Mouse (Mus musculus): Measurements from ENCODE around the gene Twsg1. TPM values are rescaled to one million over a fixed set of nuclear protein-coding genes. Genes with fewer than 3 reads are reported as not detected.

The Twsg1 gene
- polyA plus RNA-seq, 1 experiment, result 18.8 TPM

- H3K27me3 ChIP-seq (ENCODE audit: control insufficient read depth, insufficient read depth, insufficient read length), result no peaks in the 10 kb centered on the region
- H3K79me2 ChIP-seq (ENCODE audit: control insufficient read depth, insufficient read depth), result peaks cover 24% of the 10 kb centered on the region
- H3K36me3 ChIP-seq (ENCODE audit: control insufficient read depth, insufficient read depth), result peaks cover 8% of the 10 kb centered on the region
- H3ac ChIP-seq (ENCODE audit: control insufficient read depth, insufficient read length, low read depth), result no peak overlapping the region
- no peak overlapping the region for H3K4me3 ChIP-seq (ENCODE audit: insufficient read depth, poor library complexity, severe bottlenecking)
- peaks cover 7% of the 10 kb centered on the region for H3K79me3 ChIP-seq (ENCODE audit: low read depth)
- TF ChIP-seq CTCF (IDR thresholded peaks at IDR 0.05; ENCODE audit: control insufficient read depth, insufficient read depth, insufficient read length) (no peak), CEBPB (IDR thresholded peaks at IDR 0.05; ENCODE audit: low read depth) (no peak), USF1 (IDR thresholded peaks at IDR 0.05; ENCODE audit: low read depth) (no peak), MYOG (IDR thresholded peaks at IDR 0.05; ENCODE audit: control insufficient read depth, extremely low read depth, insufficient read length) (no peak), MYOD1 (IDR thresholded peaks at IDR 0.05; ENCODE audit: control insufficient read depth, insufficient read length, low read depth) (no peak), MAX (IDR thresholded peaks at IDR 0.05) (no peak), FOSL1 (IDR thresholded peaks at IDR 0.05; ENCODE audit: insufficient read depth, low read length, poor library complexity, severe bottlenecking) (no peak)
These were observed 9.8 kb downstream of the Twsg1 start for GRCm38 (mm10) chr17:65941275-65941674.

DNA sequence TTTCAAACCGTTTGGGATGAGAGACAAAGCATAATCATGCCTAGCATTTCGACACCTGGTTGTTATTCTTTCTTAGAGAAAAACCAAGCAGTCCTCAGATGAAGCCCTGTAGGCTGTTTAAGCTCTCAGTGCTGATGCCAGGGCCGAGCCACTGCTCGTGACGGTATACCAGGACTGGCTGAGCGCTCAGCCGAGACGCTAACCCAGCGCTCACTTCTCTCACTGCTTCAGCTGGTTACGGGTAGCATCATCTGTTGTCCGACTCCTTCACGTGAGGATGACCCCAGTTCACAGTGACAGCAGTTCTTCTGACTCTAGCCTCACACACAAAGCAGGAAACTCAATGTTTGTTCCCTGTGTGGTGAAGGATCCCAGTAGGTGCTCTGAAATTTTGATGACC, 10.8 kb downstream of the Twsg1 start:
- H3K4me3 ChIP-seq (ENCODE audit: insufficient read depth, poor library complexity, severe bottlenecking), result no peak overlapping the region
- no peak overlapping the region for H3ac ChIP-seq (ENCODE audit: control insufficient read depth, insufficient read length, low read depth)
- H3K27me3 ChIP-seq (ENCODE audit: control insufficient read depth, insufficient read depth, insufficient read length), result no peaks in the 10 kb centered on the region
- H3K36me3 ChIP-seq (ENCODE audit: control insufficient read depth, insufficient read depth), result peaks cover 9% of the 10 kb centered on the region
- H3K79me2 ChIP-seq (ENCODE audit: control insufficient read depth, insufficient read depth), result peaks cover 24% of the 10 kb centered on the region
- TF ChIP-seq MAX (IDR thresholded peaks at IDR 0.05) (no peak), CEBPB (IDR thresholded peaks at IDR 0.05; ENCODE audit: low read depth) (no peak), FOSL1 (IDR thresholded peaks at IDR 0.05; ENCODE audit: insufficient read depth, low read length, poor library complexity, severe bottlenecking) (no peak), CTCF (IDR thresholded peaks at IDR 0.05; ENCODE audit: control insufficient read depth, insufficient read depth, insufficient read length) (no peak), USF1 (IDR thresholded peaks at IDR 0.05; ENCODE audit: low read depth) (no peak), MYOG (IDR thresholded peaks at IDR 0.05; ENCODE audit: control insufficient read depth, extremely low read depth, insufficient read length) (no peak), MYOD1 (IDR thresholded peaks at IDR 0.05; ENCODE audit: control insufficient read depth, insufficient read length, low read depth) (no peak)
- H3K79me3 ChIP-seq (ENCODE audit: low read depth), result peaks cover 7% of the 10 kb centered on the region

- H3K27me3 ChIP-seq (ENCODE audit: control insufficient read depth, insufficient read depth, insufficient read length), result no peaks in the 10 kb centered on the region
- no peak overlapping the region for H3ac ChIP-seq (ENCODE audit: control insufficient read depth, insufficient read length, low read depth)
- peaks cover 7% of the 10 kb centered on the region for H3K79me3 ChIP-seq (ENCODE audit: low read depth)
- no peak overlapping the region for H3K4me3 ChIP-seq (ENCODE audit: insufficient read depth, poor library complexity, severe bottlenecking)
- TF ChIP-seq CEBPB (IDR thresholded peaks at IDR 0.05; ENCODE audit: low read depth) (no peak), MYOD1 (IDR thresholded peaks at IDR 0.05; ENCODE audit: control insufficient read depth, insufficient read length, low read depth) (no peak), MYOG (IDR thresholded peaks at IDR 0.05; ENCODE audit: control insufficient read depth, extremely low read depth, insufficient read length) (no peak)
- peaks cover 24% of the 10 kb centered on the region for H3K79me2 ChIP-seq (ENCODE audit: control insufficient read depth, insufficient read depth)
- peaks cover 10% of the 10 kb centered on the region for H3K36me3 ChIP-seq (ENCODE audit: control insufficient read depth, insufficient read depth)
These were observed 11.4 kb downstream of the Twsg1 start for GRCm38 (mm10) chr17:65939461-65940192.

DNA sequence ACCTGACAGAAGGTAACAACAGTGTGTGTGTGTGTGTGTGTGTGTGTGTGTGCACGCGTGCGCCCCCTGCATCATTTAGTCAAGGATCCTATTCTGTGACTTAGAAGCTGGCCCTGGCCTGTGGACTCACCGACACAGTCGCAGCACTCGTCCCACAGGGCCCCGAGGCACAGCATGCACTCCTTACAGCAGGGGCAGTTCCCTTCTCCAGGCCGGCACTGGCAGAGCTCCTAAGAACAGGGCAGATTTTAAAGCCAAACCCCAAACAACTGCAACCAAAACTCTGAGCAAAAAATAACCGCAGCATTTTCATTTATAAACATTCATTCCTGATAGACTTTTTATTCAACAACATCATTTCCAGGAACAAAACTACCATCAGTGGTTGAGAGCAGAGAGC, 13.4 kb downstream of the Twsg1 start:
- H3K4me3 ChIP-seq (ENCODE audit: insufficient read depth, poor library complexity, severe bottlenecking), result no peak overlapping the region
- peaks cover 15% of the 10 kb centered on the region for H3K36me3 ChIP-seq (ENCODE audit: control insufficient read depth, insufficient read depth)
- no peak overlapping the region for H3ac ChIP-seq (ENCODE audit: control insufficient read depth, insufficient read length, low read depth)
- peaks cover 24% of the 10 kb centered on the region for H3K79me2 ChIP-seq (ENCODE audit: control insufficient read depth, insufficient read depth)
- H3K27me3 ChIP-seq (ENCODE audit: control insufficient read depth, insufficient read depth, insufficient read length), result no peaks in the 10 kb centered on the region
- peaks cover 4% of the 10 kb centered on the region for H3K79me3 ChIP-seq (ENCODE audit: low read depth)
- TF ChIP-seq MYOD1 (IDR thresholded peaks at IDR 0.05; ENCODE audit: control insufficient read depth, insufficient read length, low read depth) (no peak), MAX (IDR thresholded peaks at IDR 0.05) (no peak), MYOG (IDR thresholded peaks at IDR 0.05; ENCODE audit: control insufficient read depth, extremely low read depth, insufficient read length) (no peak), FOSL1 (IDR thresholded peaks at IDR 0.05; ENCODE audit: insufficient read depth, low read length, poor library complexity, severe bottlenecking) (no peak), CTCF (IDR thresholded peaks at IDR 0.05; ENCODE audit: control insufficient read depth, insufficient read depth, insufficient read length) (no peak), USF1 (IDR thresholded peaks at IDR 0.05; ENCODE audit: low read depth) (no peak), CEBPB (IDR thresholded peaks at IDR 0.05; ENCODE audit: low read depth) (no peak)

GRCm38 (mm10) chr17:65933741-65934140, 17.3 kb downstream of the Twsg1 start:
- no peak overlapping the region for H3K4me3 ChIP-seq (ENCODE audit: insufficient read depth, poor library complexity, severe bottlenecking)
- H3K79me2 ChIP-seq (ENCODE audit: control insufficient read depth, insufficient read depth), result peaks cover 3% of the 10 kb centered on the region
- TF ChIP-seq MAX (IDR thresholded peaks at IDR 0.05) (no peak), CEBPB (IDR thresholded peaks at IDR 0.05; ENCODE audit: low read depth) (no peak), MYOD1 (IDR thresholded peaks at IDR 0.05; ENCODE audit: control insufficient read depth, insufficient read length, low read depth) (no peak), MYOG (IDR thresholded peaks at IDR 0.05; ENCODE audit: control insufficient read depth, extremely low read depth, insufficient read length) (no peak), FOSL1 (IDR thresholded peaks at IDR 0.05; ENCODE audit: insufficient read depth, low read length, poor library complexity, severe bottlenecking) (no peak), CTCF (IDR thresholded peaks at IDR 0.05; ENCODE audit: control insufficient read depth, insufficient read depth, insufficient read length) (no peak), USF1 (IDR thresholded peaks at IDR 0.05; ENCODE audit: low read depth) (no peak)
- no peaks in the 10 kb centered on the region for H3K27me3 ChIP-seq (ENCODE audit: control insufficient read depth, insufficient read depth, insufficient read length)
- H3K36me3 ChIP-seq (ENCODE audit: control insufficient read depth, insufficient read depth), result peaks cover 18% of the 10 kb centered on the region
- H3ac ChIP-seq (ENCODE audit: control insufficient read depth, insufficient read length, low read depth), result no peak overlapping the region
- no peaks in the 10 kb centered on the region for H3K79me3 ChIP-seq (ENCODE audit: low read depth)

Data from C2C12 (cell line).